Mouse (Mus musculus): ENCODE measurements at regions not wholly inside any gene's neighbourhood (a gene's known extent, or its start where the extent isn't known, plus 50 kb on each side); places are given as distances from the start of the nearest gene placed in this dataset.

- H3K9me3 ChIP-seq (ENCODE audit: control insufficient read depth, low read length), result no peaks in the 10 kb centered on the region
- WGBS, result 13% methylated on average over 9 of the region's 9 CpGs
- no peak overlapping the region for H3K27ac ChIP-seq (ENCODE audit: low read length)
Measured at GRCm38 (mm10) chr8:128263251-128263947, 95.0 kb upstream of the Nrp1 start.

GRCm38 (mm10) chr8:128267261-128267660 is 91.1 kb upstream of the Nrp1 start:
- Histone ChIP-seq H3K36me3 (ENCODE audit: control insufficient read depth, insufficient read depth) (no peaks in the 10 kb centered on the region), H3K27ac (ENCODE audit: low read length) (no peak overlapping the region), H3K9ac (replicated peaks; ENCODE audit: low read depth, low read length) (no peak overlapping the region), H3K27me3 (replicated peaks; ENCODE audit: control insufficient read depth, insufficient read depth, low read length) (no peaks in the 10 kb centered on the region), H3K4me3 (replicated peaks; ENCODE audit: low read length) (no peak overlapping the region), H3K9me3 (ENCODE audit: control insufficient read depth, low read length) (no peaks in the 10 kb centered on the region), H3K4me1 (replicated peaks; ENCODE audit: control insufficient read depth, insufficient read depth, low read length) (peaks cover 8% of the 10 kb centered on the region), H3K4me2 (ENCODE audit: low read length) (no peak overlapping the region)
- WGBS, result 74% methylated on average over 4 of the region's 4 CpGs
- no peak for ATAC-seq

More at GRCm38 (mm10) chr8:128263251-128263947, 95.0 kb upstream of the Nrp1 start:
- peaks cover 8% of the 10 kb centered on the region for H3K4me1 ChIP-seq (replicated peaks; ENCODE audit: control insufficient read depth, insufficient read depth, low read length)
- H3K36me3 ChIP-seq (ENCODE audit: control insufficient read depth, insufficient read depth), result no peaks in the 10 kb centered on the region
- H3K4me3 ChIP-seq (replicated peaks; ENCODE audit: low read length), result no peak overlapping the region
- peak; percentile 50 for ATAC-seq
- H3K4me2 ChIP-seq (ENCODE audit: low read length), result no peak overlapping the region
- no peak overlapping the region for H3K9ac ChIP-seq (replicated peaks; ENCODE audit: low read depth, low read length)
- H3K27me3 ChIP-seq (replicated peaks; ENCODE audit: control insufficient read depth, insufficient read depth, low read length), result no peaks in the 10 kb centered on the region

- no peak overlapping the region for H3K27ac ChIP-seq (ENCODE audit: low read length)
- no peaks in the 10 kb centered on the region for H3K36me3 ChIP-seq (ENCODE audit: control insufficient read depth, insufficient read depth)
- peaks cover 8% of the 10 kb centered on the region for H3K4me1 ChIP-seq (replicated peaks; ENCODE audit: control insufficient read depth, insufficient read depth, low read length)
- 81% methylated on average over 3 of the region's 3 CpGs for WGBS
- no peak for ATAC-seq
- H3K9me3 ChIP-seq (ENCODE audit: control insufficient read depth, low read length), result no peaks in the 10 kb centered on the region
- no peak overlapping the region for H3K4me2 ChIP-seq (ENCODE audit: low read length)
- H3K4me3 ChIP-seq (replicated peaks; ENCODE audit: low read length), result no peak overlapping the region
- H3K9ac ChIP-seq (replicated peaks; ENCODE audit: low read depth, low read length), result no peak overlapping the region
- no peaks in the 10 kb centered on the region for H3K27me3 ChIP-seq (replicated peaks; ENCODE audit: control insufficient read depth, insufficient read depth, low read length)
Measured at GRCm38 (mm10) chr8:128268010-128268409, 90.4 kb upstream of the Nrp1 start.

DNA sequence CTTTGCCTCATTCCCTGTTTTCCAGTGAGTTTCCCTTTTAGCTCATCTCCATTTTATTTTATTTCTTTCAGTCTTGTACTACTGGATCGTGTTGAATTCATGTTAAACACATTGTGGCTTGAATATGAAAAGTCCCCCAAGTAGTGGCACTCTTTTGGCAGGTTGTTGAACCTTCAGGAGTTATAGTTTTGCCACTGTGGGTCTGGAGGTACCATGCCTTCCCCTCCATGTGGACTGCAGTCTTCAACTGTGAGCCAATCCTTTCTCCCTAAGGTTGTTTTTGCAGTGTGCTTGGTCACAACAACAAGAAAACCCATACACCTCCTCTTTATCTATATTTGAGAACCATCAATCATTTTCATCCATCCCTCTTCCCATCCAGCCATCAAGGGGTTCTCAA is 88.9 kb upstream of the Nrp1 start:
- 85% methylated on average over 1 of the region's 1 CpGs for WGBS
- H3K9me3 ChIP-seq (ENCODE audit: control insufficient read depth, low read length), result no peaks in the 10 kb centered on the region
- H3K27me3 ChIP-seq (replicated peaks; ENCODE audit: control insufficient read depth, insufficient read depth, low read length), result no peaks in the 10 kb centered on the region
- no peak overlapping the region for H3K27ac ChIP-seq (ENCODE audit: low read length)
- no peak overlapping the region for H3K4me3 ChIP-seq (replicated peaks; ENCODE audit: low read length)
- H3K4me2 ChIP-seq (ENCODE audit: low read length), result no peak overlapping the region
- H3K36me3 ChIP-seq (ENCODE audit: control insufficient read depth, insufficient read depth), result no peaks in the 10 kb centered on the region
- no peak for ATAC-seq
- no peak overlapping the region for H3K9ac ChIP-seq (replicated peaks; ENCODE audit: low read depth, low read length)
- H3K4me1 ChIP-seq (replicated peaks; ENCODE audit: control insufficient read depth, insufficient read depth, low read length), result no peaks in the 10 kb centered on the region

- 0 out of 2 replicates have a peak, but pooled peaks have one; percentile 40 for ATAC-seq
- H3K4me2 ChIP-seq (ENCODE audit: low read length), result no peak overlapping the region
- H3K9me3 ChIP-seq (ENCODE audit: control insufficient read depth, low read length), result no peaks in the 10 kb centered on the region
- H3K27ac ChIP-seq (ENCODE audit: low read length), result no peak overlapping the region
- no peaks in the 10 kb centered on the region for H3K27me3 ChIP-seq (replicated peaks; ENCODE audit: control insufficient read depth, insufficient read depth, low read length)
- no peak overlapping the region for H3K4me3 ChIP-seq (replicated peaks; ENCODE audit: low read length)
- H3K36me3 ChIP-seq (ENCODE audit: control insufficient read depth, insufficient read depth), result no peaks in the 10 kb centered on the region
- H3K4me1 ChIP-seq (replicated peaks; ENCODE audit: control insufficient read depth, insufficient read depth, low read length), result no peaks in the 10 kb centered on the region
- 35% methylated on average over 3 of the region's 3 CpGs for WGBS
- no peak overlapping the region for H3K9ac ChIP-seq (replicated peaks; ENCODE audit: low read depth, low read length)
Measured at GRCm38 (mm10) chr8:128272866-128273344, 85.5 kb upstream of the Nrp1 start.

DNA sequence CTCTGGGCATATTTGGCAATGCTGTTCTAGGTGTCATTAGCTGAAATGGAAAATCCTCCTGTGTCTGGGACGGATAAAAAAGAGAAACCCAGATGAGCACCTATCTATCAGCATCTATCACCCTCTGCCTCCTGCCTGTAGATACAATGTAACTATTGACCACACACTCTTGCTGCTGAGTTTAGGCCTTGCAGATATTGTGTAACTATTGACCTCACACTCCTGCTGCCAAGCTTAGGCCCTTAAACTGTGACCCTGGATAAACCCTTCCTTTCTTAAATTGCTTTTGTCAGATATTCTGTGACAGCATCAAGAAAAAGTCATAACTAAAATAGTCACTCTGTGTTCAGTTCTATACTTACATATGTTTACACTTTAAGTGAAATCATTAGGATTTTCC is 81.9 kb upstream of the Nrp1 start:
- no peak overlapping the region for H3K9ac ChIP-seq (replicated peaks; ENCODE audit: low read depth, low read length)
- H3K4me2 ChIP-seq (ENCODE audit: low read length), result no peak overlapping the region
- H3K36me3 ChIP-seq (ENCODE audit: control insufficient read depth, insufficient read depth), result no peaks in the 10 kb centered on the region
- no peak overlapping the region for H3K27ac ChIP-seq (ENCODE audit: low read length)
- no peaks in the 10 kb centered on the region for H3K4me1 ChIP-seq (replicated peaks; ENCODE audit: control insufficient read depth, insufficient read depth, low read length)
- WGBS, result 88% methylated on average over 1 of the region's 1 CpGs
- H3K9me3 ChIP-seq (ENCODE audit: control insufficient read depth, low read length), result no peaks in the 10 kb centered on the region
- ATAC-seq, result no peak
- H3K4me3 ChIP-seq (replicated peaks; ENCODE audit: low read length), result no peak overlapping the region
- H3K27me3 ChIP-seq (replicated peaks; ENCODE audit: control insufficient read depth, insufficient read depth, low read length), result no peaks in the 10 kb centered on the region

DNA sequence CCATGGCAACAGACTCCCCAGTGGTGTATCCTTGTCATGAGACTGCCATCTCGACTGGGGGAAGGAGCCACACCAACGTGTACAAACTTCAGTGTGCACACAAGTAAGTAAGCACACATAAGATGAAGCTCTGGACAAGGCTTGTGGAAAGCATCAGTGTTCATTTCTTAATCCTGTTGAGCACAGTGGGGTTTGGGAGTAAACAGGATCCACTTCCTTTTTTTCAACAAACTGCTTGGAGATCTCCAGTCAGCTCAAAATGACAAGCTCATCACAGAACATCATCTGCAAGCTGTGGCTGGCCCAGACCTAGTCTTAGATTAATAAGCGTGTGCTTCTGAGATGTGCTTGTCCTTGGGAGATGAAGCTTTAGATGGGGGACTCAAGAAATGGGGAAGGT is 75.6 kb upstream of the Nrp1 start:
- Histone ChIP-seq H3K27me3 (replicated peaks; ENCODE audit: control insufficient read depth, insufficient read depth, low read length) (no peaks in the 10 kb centered on the region), H3K27ac (ENCODE audit: low read length) (no peak overlapping the region), H3K9me3 (ENCODE audit: control insufficient read depth, low read length) (no peaks in the 10 kb centered on the region), H3K4me2 (ENCODE audit: low read length) (no peak overlapping the region), H3K36me3 (ENCODE audit: control insufficient read depth, insufficient read depth) (no peaks in the 10 kb centered on the region), H3K4me1 (replicated peaks; ENCODE audit: control insufficient read depth, insufficient read depth, low read length) (no peaks in the 10 kb centered on the region), H3K4me3 (replicated peaks; ENCODE audit: low read length) (no peak overlapping the region), H3K9ac (replicated peaks; ENCODE audit: low read depth, low read length) (no peak overlapping the region)
- no peak for ATAC-seq
- WGBS, result 78% methylated on average over 3 of the region's 3 CpGs

GRCm38 (mm10) chr8:128283365-128283764 is 75.0 kb upstream of the Nrp1 start:
- no peak overlapping the region for H3K9ac ChIP-seq (replicated peaks; ENCODE audit: low read depth, low read length)
- H3K27me3 ChIP-seq (replicated peaks; ENCODE audit: control insufficient read depth, insufficient read depth, low read length), result no peaks in the 10 kb centered on the region
- no peak overlapping the region for H3K4me2 ChIP-seq (ENCODE audit: low read length)
- H3K27ac ChIP-seq (ENCODE audit: low read length), result no peak overlapping the region
- 92% methylated on average over 2 of the region's 2 CpGs for WGBS
- H3K9me3 ChIP-seq (ENCODE audit: control insufficient read depth, low read length), result no peaks in the 10 kb centered on the region
- H3K36me3 ChIP-seq (ENCODE audit: control insufficient read depth, insufficient read depth), result no peaks in the 10 kb centered on the region
- no peaks in the 10 kb centered on the region for H3K4me1 ChIP-seq (replicated peaks; ENCODE audit: control insufficient read depth, insufficient read depth, low read length)
- no peak for ATAC-seq
- H3K4me3 ChIP-seq (replicated peaks; ENCODE audit: low read length), result no peak overlapping the region

DNA sequence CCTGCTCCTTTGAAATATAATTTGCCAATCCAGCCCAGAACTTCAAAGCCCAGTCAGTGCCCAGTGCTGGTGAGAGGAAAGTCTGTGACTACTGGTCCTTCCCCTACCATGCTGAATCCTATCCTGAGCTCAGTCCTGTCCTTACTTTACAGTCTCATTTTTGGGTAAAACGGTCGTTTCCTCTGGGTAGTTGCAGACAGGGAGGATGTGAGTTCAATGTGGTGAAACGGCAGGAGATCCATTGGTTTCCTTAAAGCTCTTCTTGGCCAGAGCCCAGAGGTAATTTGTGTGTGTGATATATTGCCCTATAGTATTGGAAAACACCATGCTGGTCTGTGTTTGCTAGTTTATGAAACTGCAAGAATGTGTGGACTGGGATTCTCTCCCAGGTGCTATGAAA is 73.6 kb upstream of the Nrp1 start:
- Histone ChIP-seq H3K36me3 (ENCODE audit: control insufficient read depth, insufficient read depth) (no peaks in the 10 kb centered on the region), H3K27ac (ENCODE audit: low read length) (no peak overlapping the region), H3K27me3 (replicated peaks; ENCODE audit: control insufficient read depth, insufficient read depth, low read length) (no peaks in the 10 kb centered on the region), H3K9me3 (ENCODE audit: control insufficient read depth, low read length) (no peaks in the 10 kb centered on the region), H3K9ac (replicated peaks; ENCODE audit: low read depth, low read length) (no peak overlapping the region), H3K4me2 (ENCODE audit: low read length) (no peak overlapping the region), H3K4me1 (replicated peaks; ENCODE audit: control insufficient read depth, insufficient read depth, low read length) (no peaks in the 10 kb centered on the region), H3K4me3 (replicated peaks; ENCODE audit: low read length) (no peak overlapping the region)
- ATAC-seq, result no peak
- 67% methylated on average over 3 of the region's 3 CpGs for WGBS

- Histone ChIP-seq H3K36me3 (ENCODE audit: control insufficient read depth, insufficient read depth) (no peaks in the 10 kb centered on the region), H3K9ac (replicated peaks; ENCODE audit: low read depth, low read length) (no peak overlapping the region), H3K4me3 (replicated peaks; ENCODE audit: low read length) (no peak overlapping the region), H3K9me3 (ENCODE audit: control insufficient read depth, low read length) (no peaks in the 10 kb centered on the region), H3K4me2 (ENCODE audit: low read length) (no peak overlapping the region), H3K4me1 (replicated peaks; ENCODE audit: control insufficient read depth, insufficient read depth, low read length) (no peaks in the 10 kb centered on the region), H3K27ac (ENCODE audit: low read length) (no peak overlapping the region), H3K27me3 (replicated peaks; ENCODE audit: control insufficient read depth, insufficient read depth, low read length) (no peaks in the 10 kb centered on the region)
- 83% methylated on average over 4 of the region's 4 CpGs for WGBS
- no peak for ATAC-seq
Measured at GRCm38 (mm10) chr8:128290076-128290475, 68.3 kb upstream of the Nrp1 start.
